In the genomic region with DNA sequence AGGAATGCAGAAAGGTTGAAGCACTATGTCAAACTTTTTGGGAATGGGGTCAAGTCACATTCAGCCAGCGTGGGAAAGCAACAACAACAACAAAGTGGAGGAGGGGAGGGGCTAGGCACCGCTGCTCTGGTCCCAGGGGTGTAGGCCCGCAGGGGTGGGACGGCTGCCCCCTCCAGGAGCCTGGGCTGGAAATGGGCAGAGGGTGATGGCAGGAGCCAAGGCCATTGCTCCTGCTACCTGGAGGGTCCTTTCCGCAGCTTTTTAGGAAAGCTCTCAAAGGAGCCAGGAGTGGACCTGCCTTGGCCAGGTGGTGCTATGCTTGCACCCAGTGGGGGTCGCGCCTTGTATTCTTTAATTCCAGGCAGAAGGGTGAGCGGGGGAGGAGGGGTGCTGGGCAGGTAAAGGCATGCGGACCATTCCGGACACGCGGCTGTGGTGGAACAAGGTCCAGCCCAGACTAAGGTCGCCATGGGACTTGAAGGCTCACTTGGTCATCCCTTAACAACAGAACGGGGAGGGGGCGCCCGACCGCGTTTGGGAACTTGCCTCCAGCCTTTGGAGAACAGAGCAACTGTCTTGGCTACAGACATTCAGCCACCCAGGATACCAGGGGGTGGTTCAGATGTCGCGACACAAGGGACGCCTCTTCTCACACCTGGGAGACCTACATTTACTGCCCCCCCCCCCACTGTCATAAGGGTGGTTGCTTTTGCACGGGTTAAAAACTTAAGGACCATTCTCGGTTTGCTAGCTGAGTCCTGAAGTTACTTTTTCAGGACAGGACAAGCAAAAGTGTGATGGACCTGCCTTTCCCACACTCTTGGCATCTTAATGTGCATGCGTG, we compare ENCODE assay signal across 11 mouse cellular contexts. TPM values are rescaled to one million over a fixed set of nuclear protein-coding genes. Genes with fewer than 3 reads are reported as not detected.
DNase-seq lines count a peak whose midpoint lies in the region; ATAC-seq and TF ChIP-seq lines count a peak whose summit lies in the region.
"Had no signal": no experiment of that assay in that cellular context is flagged by ENCODE, and none has a peak within 500 bp of the region (broad histone marks: within the 10 kb centered on the region; RNA-seq: fewer than 3 reads in every experiment).

No protein-coding gene starts in this region.

- peak overlapping the region; percentile 86 for H3K4me2 ChIP-seq in intestine, embryonic 14.5 days (ENCODE audit: low read length)
- H3K4me2 ChIP-seq in intestine, postnatal 0 days (replicated peaks; ENCODE audit: low read depth) = no peak overlapping the region; the same call in 1 of the 2 replicates
- peak overlapping the region; percentile 82 for H3K4me2 ChIP-seq in embryonic facial prominence, embryonic 12.5 days (replicated peaks)
- H3K4me2 ChIP-seq in hindbrain, embryonic 15.5 days = peak overlapping the region; percentile 81

- peaks cover 45% of the 10 kb centered on the region for H3K27me3 ChIP-seq in intestine, embryonic 14.5 days (replicated peaks; ENCODE audit: control insufficient read depth, insufficient read depth, low read length)
- H3K27me3 ChIP-seq in intestine, postnatal 0 days (replicated peaks; ENCODE audit: control insufficient read depth, insufficient read depth, low read length) = peaks cover 35% of the 10 kb centered on the region
- peaks cover 42% of the 10 kb centered on the region for H3K27me3 ChIP-seq in embryonic facial prominence, embryonic 12.5 days
- peaks cover 47% of the 10 kb centered on the region for H3K27me3 ChIP-seq in hindbrain, embryonic 15.5 days

- no peak overlapping the region for H3K27ac ChIP-seq in intestine, embryonic 14.5 days (ENCODE audit: low read depth)
- H3K27ac ChIP-seq in intestine, postnatal 0 days (ENCODE audit: low read depth, low read length) = no peak overlapping the region
- H3K27ac ChIP-seq in embryonic facial prominence, embryonic 12.5 days = no peak overlapping the region
- H3K27ac ChIP-seq in hindbrain, embryonic 15.5 days (replicated peaks) = no peak overlapping the region

- DNase-seq in intestine, embryonic 14.5 days (ENCODE audit: low spot score) = peak; percentile 53
- DNase-seq in neural tube, embryonic 10.5 days (ENCODE audit: extremely low spot score, low spot score) = peak; percentile 18
- DNase-seq in natural killer cell, adult 2 months (ENCODE audit: low spot score in 2 of 2) = no peak
- no peak for DNase-seq in testis, postnatal 10 days (ENCODE audit: low spot score)
- no peak for DNase-seq in spleen, postnatal 4 days (ENCODE audit: low spot score in 2 of 2)
- DNase-seq: adrenal gland, postnatal 36 days; cerebellum, postnatal 14 days had no signal

- H3K4me1 ChIP-seq in intestine, embryonic 14.5 days (replicated peaks; ENCODE audit: control insufficient read depth, insufficient read depth, low read length) = no peaks in the 10 kb centered on the region
- no peaks in the 10 kb centered on the region for H3K4me1 ChIP-seq in intestine, postnatal 0 days (replicated peaks; ENCODE audit: control insufficient read depth, insufficient read depth, low read length)
- H3K4me1 ChIP-seq in embryonic facial prominence, embryonic 12.5 days = peaks cover 20% of the 10 kb centered on the region
- peaks cover 23% of the 10 kb centered on the region for H3K4me1 ChIP-seq in hindbrain, embryonic 15.5 days (replicated peaks)

- no peak for ATAC-seq in intestine, embryonic 14.5 days (replicated peaks; ENCODE audit: low FRiP score, low TSS enrichment, low read depth)
- ATAC-seq in intestine, postnatal 0 days = no peak
- no peak for ATAC-seq in embryonic facial prominence, embryonic 12.5 days (ENCODE audit: insufficient number of reproducible peaks, insufficient read depth, low FRiP score, low TSS enrichment)
- 0 out of 2 replicates have a peak, but pooled peaks have one; percentile 42 for ATAC-seq in hindbrain, embryonic 15.5 days (ENCODE audit: low FRiP score, low read depth)

- TF ChIP-seq CTCF in intestine, postnatal 0 days (IDR thresholded peaks at IDR 0.05; ENCODE audit: low read depth) = no peak

- no peaks in the 10 kb centered on the region for H3K9me3 ChIP-seq in intestine, embryonic 14.5 days (ENCODE audit: control insufficient read depth, low read length)
- no peaks in the 10 kb centered on the region for H3K9me3 ChIP-seq in intestine, postnatal 0 days (ENCODE audit: control insufficient read depth)
- no peaks in the 10 kb centered on the region for H3K9me3 ChIP-seq in embryonic facial prominence, embryonic 12.5 days
- no peaks in the 10 kb centered on the region for H3K9me3 ChIP-seq in hindbrain, embryonic 15.5 days

- no peak overlapping the region for H3K4me3 ChIP-seq in intestine, embryonic 14.5 days (ENCODE audit: low read depth, low read length)
- H3K4me3 ChIP-seq in intestine, postnatal 0 days (ENCODE audit: low read depth, low read length) = no peak overlapping the region
- peak overlapping the region; percentile 37 for H3K4me3 ChIP-seq in embryonic facial prominence, embryonic 12.5 days
- peak overlapping the region; percentile 27 for H3K4me3 ChIP-seq in hindbrain, embryonic 15.5 days

- no peaks in the 10 kb centered on the region for H3K36me3 ChIP-seq in intestine, embryonic 14.5 days (ENCODE audit: control insufficient read depth, insufficient read depth, low read length)
- H3K36me3 ChIP-seq in intestine, postnatal 0 days (ENCODE audit: control insufficient read depth, insufficient read depth) = no peaks in the 10 kb centered on the region
- H3K36me3 ChIP-seq in embryonic facial prominence, embryonic 12.5 days = no peaks in the 10 kb centered on the region
- H3K36me3 ChIP-seq in hindbrain, embryonic 15.5 days = no peaks in the 10 kb centered on the region

- WGBS in intestine, embryonic 14.5 days = under 1% methylated on average over 24 of the region's 24 CpGs
- WGBS in intestine, postnatal 0 days = 2% methylated on average over 24 of the region's 24 CpGs
- WGBS in embryonic facial prominence, embryonic 12.5 days = 2% methylated on average over 24 of the region's 24 CpGs
- WGBS in hindbrain, embryonic 15.5 days = 2% methylated on average over 24 of the region's 24 CpGs

- H3K9ac ChIP-seq in intestine, embryonic 14.5 days (ENCODE audit: low read length) = no peak overlapping the region
- no peak overlapping the region for H3K9ac ChIP-seq in intestine, postnatal 0 days (ENCODE audit: low read depth, low read length)
- H3K9ac ChIP-seq in embryonic facial prominence, embryonic 12.5 days = no peak overlapping the region
- no peak overlapping the region for H3K9ac ChIP-seq in hindbrain, embryonic 15.5 days

RNA-seq across cellular contexts. Expression of a gene that starts 22.4 kb away (rescaled TPM):
- polyA plus RNA-seq in intestine, embryonic 14.5 days (2014; fragmentation: Nextera tagmentation; extraction: Ambion mirVana) = not detected in 2 replicates
- not detected in 2 replicates for polyA plus RNA-seq in intestine, postnatal 0 days (2015; fragmentation: Nextera tagmentation; extraction: Ambion mirVana)
- not detected in 2 replicates for polyA plus RNA-seq in embryonic facial prominence, embryonic 12.5 days (2016; fragmentation: Nextera tagmentation; extraction: Ambion mirVana)
- polyA plus RNA-seq in hindbrain, embryonic 15.5 days (2015; fragmentation: Nextera tagmentation; extraction: Ambion mirVana) = not detected in 2 replicates
- polyA plus RNA-seq: small intestine, adult 2 months had no signal

RNA-seq across cellular contexts. Expression of a gene that starts 34.0 kb away (rescaled TPM):
- polyA plus RNA-seq in intestine, embryonic 14.5 days (2014; fragmentation: Nextera tagmentation; extraction: Ambion mirVana) = 1.8 and 1.9 TPM in 2 replicates
- 7.2 and 12.3 TPM in 2 replicates for polyA plus RNA-seq in intestine, postnatal 0 days (2015; fragmentation: Nextera tagmentation; extraction: Ambion mirVana)
- polyA plus RNA-seq in embryonic facial prominence, embryonic 12.5 days (2016; fragmentation: Nextera tagmentation; extraction: Ambion mirVana) = not detected in 2 replicates
- not detected in 2 replicates for polyA plus RNA-seq in hindbrain, embryonic 15.5 days (2015; fragmentation: Nextera tagmentation; extraction: Ambion mirVana)

RNA-seq across cellular contexts. Expression of a gene that starts 44.1 kb away (rescaled TPM):
- not detected in 2 replicates for polyA plus RNA-seq in intestine, embryonic 14.5 days (2014; fragmentation: Nextera tagmentation; extraction: Ambion mirVana)
- polyA plus RNA-seq in intestine, postnatal 0 days (2015; fragmentation: Nextera tagmentation; extraction: Ambion mirVana) = not detected in 2 replicates
- polyA plus RNA-seq in embryonic facial prominence, embryonic 12.5 days (2016; fragmentation: Nextera tagmentation; extraction: Ambion mirVana) = not detected in 2 replicates
- polyA plus RNA-seq in hindbrain, embryonic 15.5 days (2015; fragmentation: Nextera tagmentation; extraction: Ambion mirVana) = not detected in 2 replicates
- polyA plus RNA-seq: small intestine, adult 2 months had no signal

Comparison
In these comparisons a context has a peak if more than half of its experiments do, and no peak if none do; other contexts are left out.
1. DNase-seq: peak in intestine, embryonic 14.5 days (single experiment) and neural tube, embryonic 10.5 days (single experiment); none in natural killer cell, adult 2 months (0 of 2), testis, postnatal 10 days (single experiment) and spleen, postnatal 4 days (0 of 2).
2. H3K4me3 ChIP-seq: peak in embryonic facial prominence, embryonic 12.5 days (single experiment) and hindbrain, embryonic 15.5 days (single experiment); none in intestine, embryonic 14.5 days (single experiment) and intestine, postnatal 0 days (single experiment).